Mouse (Mus musculus) lung, postnatal 0 days (tissue): Measurements from ENCODE around the gene Pak7.

ENCODE experiments used
- CTCF ChIP-seq: IDR thresholded peaks from 2 replicates; pipeline ENCODE4 v1.5.1; 2016; ENCODE audit warnings: antibody characterized with exemption, mild to moderate bottlenecking
- EP300 ChIP-seq: IDR thresholded peaks from 2 replicates; pipeline ENCODE4 v1.6.1; 2016; ENCODE audit warnings: antibody characterized with exemption, mild to moderate bottlenecking, control low read depth

DNA sequence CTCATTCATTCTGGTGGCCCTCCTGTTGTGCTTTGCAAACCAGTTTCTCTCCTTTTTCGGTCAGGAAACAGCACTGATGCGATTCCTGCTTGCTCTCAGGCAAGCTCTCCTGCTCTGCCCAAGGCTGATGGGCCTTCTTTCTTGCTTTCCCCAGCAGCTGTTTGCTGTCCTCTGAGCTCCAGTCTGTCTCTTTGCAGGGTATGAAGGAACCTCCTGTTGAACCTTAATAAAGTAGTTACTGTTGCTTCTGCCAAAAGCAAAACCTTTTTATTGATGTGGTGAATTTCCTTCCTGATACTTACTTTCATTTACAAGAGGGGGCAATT, 278.8 kb downstream of the Pak7 start:
- TF ChIP-seq CTCF (no peak), EP300 (no peak)
